Mouse (Mus musculus): ENCODE measurements at regions not wholly inside any gene's neighbourhood (a gene's known extent, or its start where the extent isn't known, plus 50 kb on each side); places are given as distances from the start of the nearest gene placed in this dataset.
A peak's percentile ranks its signal among the peaks of the same experiment; 100 is the strongest.

GRCm38 (mm10) chr5:133505661-133506060 is 593.9 kb upstream of the Castor2 start:
- no peak for DNase-seq

- DNase-seq = peak; percentile 67
These were observed 611.7 kb upstream of the Castor2 start for GRCm38 (mm10) chr5:133487806-133488290.

GRCm38 (mm10) chr5:133482291-133483086 is 617.0 kb upstream of the Castor2 start:
- DNase-seq = peak; percentile 16

- DNase-seq = no peak
These were observed 620.3 kb upstream of the Castor2 start for GRCm38 (mm10) chr5:133479205-133479604.

GRCm38 (mm10) chr5:133453349-133454049 is 646.0 kb upstream of the Castor2 start:
- peak; percentile 49 for DNase-seq

GRCm38 (mm10) chr5:133449926-133450325 is 649.6 kb upstream of the Castor2 start:
- DNase-seq = no peak

GRCm38 (mm10) chr5:133400826-133401225 is 698.7 kb upstream of the Castor2 start:
- DNase-seq = no peak

GRCm38 (mm10) chr5:133389896-133390295 is 709.6 kb upstream of the Castor2 start:
- DNase-seq = no peak

GRCm38 (mm10) chr5:133389023-133389840 is 710.3 kb upstream of the Castor2 start:
- DNase-seq = no peak

GRCm38 (mm10) chr5:133385374-133386349 is 713.8 kb upstream of the Castor2 start:
- DNase-seq = no peak

- peak; percentile 66 for DNase-seq
These were observed 733.7 kb upstream of the Castor2 start for GRCm38 (mm10) chr5:133365771-133366170.

- DNase-seq = no peak
These were observed 752.0 kb upstream of the Castor2 start for GRCm38 (mm10) chr5:133347516-133347915.

GRCm38 (mm10) chr5:133341973-133342372 is 757.5 kb upstream of the Castor2 start:
- no peak for DNase-seq

- DNase-seq = peak; percentile 8
These were observed 777.5 kb upstream of the Auts2 start for GRCm38 (mm10) chr5:133320626-133321025.

- no peak for DNase-seq
These were observed 777.1 kb upstream of the Auts2 start for GRCm38 (mm10) chr5:133320206-133320605.

- no peak for DNase-seq
These were observed 770.9 kb upstream of the Auts2 start for GRCm38 (mm10) chr5:133314031-133314430.

GRCm38 (mm10) chr5:133310979-133311890 is 768.1 kb upstream of the Auts2 start:
- peak; percentile 34 for DNase-seq

- no peak for DNase-seq
These were observed 724.7 kb upstream of the Auts2 start for GRCm38 (mm10) chr5:133267887-133268286.

GRCm38 (mm10) chr5:133267356-133267755 is 724.2 kb upstream of the Auts2 start:
- no peak for DNase-seq

- no peak for DNase-seq
These were observed 721.8 kb upstream of the Auts2 start for GRCm38 (mm10) chr5:133264976-133265375.

GRCm38 (mm10) chr5:133218801-133219200 is 675.7 kb upstream of the Auts2 start:
- DNase-seq = no peak
